Mouse (Mus musculus) thymus, adult 2 months (tissue): Measurements from ENCODE around the gene Ube2r2.

Source experiments
- CTCF ChIP-seq: fragments of 200-500 bp; IDR thresholded peaks from 2 replicates; pipeline ENCODE4 v1.5.1; 2012; ENCODE audit warnings: mild to moderate bottlenecking, control low read depth, low read length, moderate library complexity, borderline replicate concordance; ENCODE audit not compliant: control insufficient read depth, poor library complexity, insufficient read depth; ENCODE audit errors: extremely low read depth
- POLR2A ChIP-seq: fragments of 200-500 bp; IDR thresholded peaks from 2 replicates; pipeline ENCODE4 v1.6.1; 2012; ENCODE audit warnings: mild to moderate bottlenecking, low read length, control low read depth, moderate library complexity; ENCODE audit not compliant: control insufficient read depth, poor library complexity, insufficient read depth; ENCODE audit errors: extremely low read depth

DNA sequence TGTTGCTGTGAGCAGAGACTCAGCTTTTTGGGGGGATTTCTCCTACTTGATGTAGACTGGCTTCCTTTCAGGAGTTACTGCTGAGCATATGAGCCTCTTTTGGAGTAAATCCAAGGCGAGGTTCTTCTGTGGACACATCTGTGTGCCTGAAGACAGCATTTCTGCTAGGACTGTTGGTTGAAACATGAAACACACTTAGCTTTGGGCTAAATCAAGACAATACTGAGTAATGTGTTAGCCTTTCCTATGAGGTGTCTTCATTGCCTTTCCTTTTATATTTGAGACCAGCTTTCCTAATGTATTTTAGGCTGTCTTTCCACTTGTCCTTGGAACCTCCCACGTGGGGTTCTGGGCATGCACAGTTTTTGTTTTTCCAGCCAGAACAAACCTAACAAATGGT, 39.1 kb downstream of the Ube2r2 start:
- no peak for TF ChIP-seq POLR2A
- TF ChIP-seq CTCF = no peak
